Mouse (Mus musculus): Measurements from ENCODE around the gene Hist2h2aa1.

- no peak for TF ChIP-seq CTCF (IDR thresholded peaks at IDR 0.05; ENCODE audit: borderline replicate concordance, extremely low read depth, insufficient read depth, insufficient read length)
- no peak for TF ChIP-seq POLR2A (IDR thresholded peaks at IDR 0.05; ENCODE audit: borderline replicate concordance, extremely low read depth, insufficient read depth, insufficient read length, poor library complexity, severe bottlenecking)
Measured at GRCm38 (mm10) chr3:96199731-96200130, 45.6 kb upstream of the Hist2h2aa1 start.
